Mouse (Mus musculus): Measurements from ENCODE around the gene Katnbl1.

DNA sequence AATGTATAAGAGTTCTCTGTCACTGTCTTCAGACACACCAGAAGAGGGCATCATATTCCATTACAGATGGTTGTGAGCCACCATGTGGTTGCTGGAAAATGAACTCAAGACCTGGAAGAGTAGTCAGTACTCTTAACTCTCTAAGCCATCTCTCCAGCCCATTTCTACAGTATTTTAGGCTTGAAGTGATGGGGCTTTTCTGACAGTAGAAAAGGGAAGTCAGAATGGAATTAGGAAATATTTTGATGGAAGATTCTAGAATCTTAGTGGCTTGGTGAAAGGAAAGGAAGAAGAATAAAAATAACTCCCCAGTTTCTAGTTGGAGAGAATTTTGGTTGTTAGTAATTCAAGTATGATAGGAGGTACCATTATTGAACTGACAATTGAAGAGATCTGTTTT lies 14.9 kb downstream of the Katnbl1 start:
- no peak for TF ChIP-seq CTCF (IDR thresholded peaks at IDR 0.05; ENCODE audit: control insufficient read depth, insufficient read depth, low read length)
- TF ChIP-seq POLR2A (IDR thresholded peaks at IDR 0.05; ENCODE audit: borderline replicate concordance, control insufficient read depth, low read depth, low read length) = no peak
